Mouse (Mus musculus) spleen, postnatal 36 days (tissue): ENCODE results near the gene 2510009E07Rik.

Experiments
- DNase-seq, 2 experiments: peaks; one replicate each; pipeline ENCODE4 v3.0.0; 2022; ENCODE audit warnings: low spot score in 2 of 2, mixed read lengths in 1 of 2

The 2510009E07Rik gene

DNA sequence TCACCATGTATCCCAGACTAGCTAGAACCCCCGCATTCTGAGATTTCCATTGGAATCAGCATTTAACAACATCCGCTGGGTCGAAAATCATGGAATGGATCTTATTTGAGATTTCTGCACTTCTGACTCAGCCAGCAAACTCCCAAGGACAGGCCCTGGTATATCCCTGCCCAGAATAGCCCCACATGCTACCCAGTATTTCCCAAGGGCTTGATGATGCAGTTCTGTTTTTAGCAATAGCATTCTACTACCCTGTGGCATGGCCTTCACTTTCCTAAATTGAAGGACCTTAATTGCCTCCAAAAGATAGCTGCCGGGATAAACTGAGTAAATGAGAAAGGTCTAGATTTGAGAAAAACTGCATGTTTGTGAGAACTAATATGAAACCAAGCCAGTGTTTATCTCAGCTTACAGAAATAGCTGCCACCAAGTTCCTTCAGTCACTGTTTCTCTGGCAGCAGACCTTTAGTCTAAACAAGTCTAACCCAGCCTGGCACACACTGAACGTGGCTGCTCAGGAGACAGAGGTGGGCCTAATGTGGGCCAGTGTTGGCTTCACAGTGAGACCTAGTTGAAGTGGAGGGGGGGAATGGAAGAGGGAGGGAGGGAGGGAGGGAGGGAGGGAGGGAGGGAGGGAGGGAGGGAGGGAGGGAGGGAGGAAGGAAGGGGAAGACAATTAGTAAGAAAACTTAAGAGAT is 58.2 kb downstream of the 2510009E07Rik start:
- DNase-seq = no peak

DNA sequence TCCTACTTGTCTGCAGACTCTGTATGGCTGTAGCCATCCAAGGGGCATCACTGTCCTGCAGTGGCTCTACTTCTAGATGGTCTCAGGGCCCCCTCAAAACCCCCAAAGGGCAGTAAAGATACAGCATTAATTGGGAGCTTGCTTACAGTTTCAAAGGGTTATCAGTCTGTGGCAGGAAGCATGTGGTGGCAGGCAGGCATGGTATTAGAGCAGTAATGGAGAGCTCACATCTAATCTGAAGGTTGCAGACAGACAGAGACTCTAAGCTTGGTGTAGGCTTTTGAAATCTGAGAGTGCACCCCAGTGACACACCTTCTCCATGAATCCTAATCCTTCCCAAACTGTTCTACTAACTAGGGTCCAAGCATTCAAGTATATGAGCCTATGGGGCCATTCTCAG is 60.0 kb downstream of the 2510009E07Rik start:
- DNase-seq = no peak

- peak in 1 of 2 experiments; percentile 17 for DNase-seq
These were observed 62.6 kb downstream of the 2510009E07Rik start for GRCm38 (mm10) chr16:21631815-21632222.

DNA sequence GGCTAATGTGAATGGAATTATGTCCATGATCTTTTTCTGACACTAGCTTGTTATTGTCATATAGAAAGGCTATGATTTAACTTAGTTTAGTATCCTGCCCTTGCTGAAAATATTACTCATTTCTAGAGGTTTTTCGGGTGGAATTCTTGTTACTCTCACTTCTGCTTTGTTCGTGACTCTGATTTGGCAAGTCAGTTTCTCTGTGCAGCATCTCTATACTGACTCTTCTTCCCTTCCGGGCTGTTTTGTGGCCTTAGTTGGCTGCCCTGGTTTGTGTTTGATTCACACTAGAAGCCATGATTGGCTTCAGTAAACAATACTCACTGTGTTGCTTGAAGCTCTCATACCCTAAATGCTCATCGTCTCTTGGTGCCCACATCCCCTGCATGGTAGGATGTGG is 63.9 kb downstream of the 2510009E07Rik start:
- DNase-seq = no peak

DNA sequence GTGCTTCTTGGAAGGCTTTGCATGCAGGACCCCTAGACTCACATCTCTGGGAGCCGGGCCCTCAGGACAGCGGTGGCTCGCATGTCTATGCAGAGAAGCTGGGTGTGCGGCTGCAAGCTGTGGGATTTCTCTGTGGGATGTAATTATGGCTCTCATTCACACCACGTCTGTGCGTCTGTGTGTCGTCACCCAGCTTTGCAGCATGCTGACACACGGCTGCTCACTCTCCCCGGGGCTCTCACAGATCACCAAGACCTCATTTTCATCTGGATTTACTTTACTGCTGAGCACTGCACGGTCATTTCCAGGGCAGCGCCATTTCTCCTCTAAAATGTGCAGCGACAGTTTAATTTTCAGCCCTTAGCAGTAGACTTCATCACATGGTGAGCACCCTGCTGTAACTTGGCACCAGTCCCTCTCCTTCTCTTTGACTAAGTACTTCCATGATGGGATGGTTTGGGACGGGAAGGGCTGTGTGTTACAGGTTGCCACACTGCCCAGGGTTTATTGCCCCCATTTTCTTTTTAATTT is 66.3 kb downstream of the 2510009E07Rik start:
- no peak for DNase-seq

DNA sequence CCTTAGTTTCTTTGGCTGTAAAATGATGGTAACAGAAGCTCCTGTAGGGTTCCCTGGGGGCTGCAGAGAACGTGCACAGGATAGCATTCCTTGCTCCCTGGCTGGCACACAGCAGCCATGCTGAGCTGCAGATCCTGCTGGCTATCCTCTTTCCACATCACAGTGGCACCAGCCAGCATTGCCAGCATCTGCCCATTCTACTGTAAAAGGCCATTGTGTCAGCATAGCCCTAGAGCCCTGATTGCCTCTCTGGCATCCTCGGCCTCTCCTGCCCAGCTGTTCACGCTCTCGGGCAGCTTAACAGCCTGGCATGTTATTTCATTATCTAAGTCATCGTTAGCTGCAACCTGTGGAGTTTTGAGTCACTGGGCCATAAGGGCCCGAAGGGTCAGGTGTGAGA is 67.2 kb downstream of the 2510009E07Rik start:
- DNase-seq = no peak

DNA sequence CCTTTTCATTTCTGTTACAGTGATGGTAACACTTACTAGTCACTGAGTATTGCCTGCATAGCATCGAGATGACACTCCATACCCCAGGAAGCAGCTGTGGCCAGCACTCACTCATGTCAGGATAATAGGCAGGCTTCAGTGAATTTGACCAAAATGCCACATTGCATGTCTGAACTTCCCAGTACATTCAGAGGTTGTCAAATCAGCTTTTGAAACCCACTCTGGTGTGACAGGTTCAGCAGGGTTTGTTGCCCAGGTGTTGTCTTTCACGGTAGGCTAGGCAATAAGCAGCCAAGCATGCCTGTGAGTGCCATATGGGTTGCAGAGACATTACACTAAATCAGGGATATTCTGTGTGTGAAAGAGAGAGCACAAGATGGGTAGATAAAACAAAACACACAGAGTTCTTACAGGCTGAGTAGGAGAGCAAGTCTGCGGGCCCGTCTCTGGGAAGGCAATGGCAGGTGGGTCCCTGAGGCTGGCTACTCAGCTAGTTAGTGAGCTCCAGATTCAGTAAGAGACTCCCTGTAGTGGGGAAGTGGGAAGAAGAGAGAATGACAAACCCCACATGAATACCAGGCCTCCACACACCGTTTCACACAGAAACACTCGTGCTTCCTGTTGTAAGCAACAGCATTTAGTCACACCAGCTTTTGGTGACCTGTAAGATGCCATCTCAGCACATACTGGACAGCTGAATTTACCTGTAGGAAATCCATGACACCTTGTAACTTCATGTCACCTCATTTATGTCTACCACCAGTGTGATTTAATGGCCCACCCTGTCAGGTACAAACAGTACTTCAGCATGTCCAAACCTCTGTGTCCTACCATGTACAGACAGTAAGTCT is 68.5 kb downstream of the 2510009E07Rik start:
- DNase-seq = peak in 1 of 2 experiments; percentile 16

- no peak for DNase-seq
These were observed 73.8 kb downstream of the 2510009E07Rik start for GRCm38 (mm10) chr16:21620630-21621029.

DNA sequence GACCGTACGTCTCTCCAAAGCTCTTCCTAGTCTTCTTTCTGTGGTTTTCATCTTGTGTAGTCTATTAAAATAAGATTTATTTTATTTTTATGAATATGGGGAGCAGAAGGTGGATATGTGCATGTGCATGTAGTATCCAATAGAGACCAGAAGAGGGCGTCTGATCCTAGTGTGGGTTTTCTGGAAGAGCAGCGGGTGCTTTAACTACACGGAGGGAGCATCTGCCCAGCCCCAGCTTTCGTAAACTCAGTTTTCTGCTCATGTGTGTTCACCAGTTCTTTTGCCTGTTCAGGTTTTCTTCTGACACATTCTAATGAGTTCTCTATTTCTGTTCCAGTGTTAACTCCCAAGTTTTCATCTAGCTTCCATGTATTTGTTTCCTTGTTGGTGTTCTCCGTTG is 78.7 kb downstream of the 2510009E07Rik start:
- peak in 1 of 2 experiments; percentile 25 for DNase-seq

DNA sequence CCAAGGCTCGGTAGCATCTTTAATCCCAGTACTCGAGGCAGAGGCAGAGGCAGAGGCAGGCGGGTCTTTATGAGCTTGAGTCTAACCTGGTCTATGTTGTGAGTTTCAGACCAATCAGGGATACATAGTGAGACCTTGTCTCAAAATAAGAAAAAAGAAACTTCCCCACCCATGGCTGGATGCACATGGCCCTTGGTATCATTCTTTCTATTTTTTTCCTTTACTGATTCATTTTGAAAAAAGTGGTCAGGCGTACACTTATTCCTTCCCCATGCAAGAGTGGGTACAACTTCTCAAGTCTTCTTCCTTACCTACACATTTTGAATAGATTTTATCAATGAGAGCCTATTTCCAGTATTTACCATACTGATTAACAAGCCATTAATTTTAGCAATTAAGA is 84.0 kb downstream of the 2510009E07Rik start:
- DNase-seq = no peak

DNA sequence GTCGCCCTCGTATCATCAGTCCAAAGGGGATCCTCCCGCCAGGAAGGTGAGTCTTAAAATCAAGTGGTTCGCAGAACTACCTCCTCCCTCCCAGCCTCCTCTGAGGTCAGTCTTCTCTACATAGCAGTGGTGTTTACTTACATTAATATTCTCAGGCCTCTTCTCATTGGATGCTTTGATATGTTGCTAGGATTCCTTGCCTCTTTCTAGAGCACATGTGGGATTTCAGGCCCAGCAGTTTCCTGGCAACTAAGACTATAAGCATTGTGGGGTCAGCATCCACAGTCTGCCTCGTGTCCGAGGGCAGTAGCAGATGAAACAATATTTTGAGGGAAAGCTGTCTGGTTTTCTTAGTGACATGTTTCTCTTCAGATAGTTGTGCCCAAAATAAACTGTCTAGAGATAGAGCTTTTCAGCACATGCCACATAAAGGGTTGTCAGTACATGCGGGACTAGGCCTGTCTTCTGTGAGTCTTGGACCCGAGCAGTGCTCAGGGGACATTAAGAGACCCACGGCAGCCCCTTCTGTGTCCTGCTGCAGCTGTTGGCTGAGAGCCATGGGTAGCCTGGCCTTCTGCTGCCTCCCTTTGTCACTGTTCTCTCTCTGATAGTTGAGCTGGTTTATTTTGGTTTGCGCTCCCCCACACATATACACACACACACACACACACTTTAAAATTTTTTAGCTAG is 86.1 kb downstream of the 2510009E07Rik start:
- no peak for DNase-seq

DNA sequence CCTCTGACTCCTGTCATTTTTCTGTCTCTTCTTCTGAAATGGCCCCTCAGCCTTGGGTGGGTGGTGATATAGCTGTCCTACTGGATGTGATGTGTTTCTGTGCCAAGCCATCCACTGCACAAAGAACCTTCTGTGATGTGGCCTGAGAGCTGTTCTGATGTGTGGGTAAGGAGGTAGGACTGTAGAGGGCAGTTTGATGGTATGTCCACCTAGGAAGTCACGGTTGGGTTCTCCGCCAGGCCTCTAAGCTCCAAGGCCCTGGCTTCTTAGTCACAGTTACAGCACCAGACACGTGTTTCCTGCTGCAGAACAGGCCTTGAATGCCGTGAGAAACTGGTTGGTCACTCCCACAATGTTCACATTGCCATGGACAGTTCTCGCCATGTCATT is 86.8 kb downstream of the 2510009E07Rik start:
- no peak for DNase-seq

- no peak for DNase-seq
These were observed 87.3 kb downstream of the 2510009E07Rik start for GRCm38 (mm10) chr16:21607021-21607650.

DNA sequence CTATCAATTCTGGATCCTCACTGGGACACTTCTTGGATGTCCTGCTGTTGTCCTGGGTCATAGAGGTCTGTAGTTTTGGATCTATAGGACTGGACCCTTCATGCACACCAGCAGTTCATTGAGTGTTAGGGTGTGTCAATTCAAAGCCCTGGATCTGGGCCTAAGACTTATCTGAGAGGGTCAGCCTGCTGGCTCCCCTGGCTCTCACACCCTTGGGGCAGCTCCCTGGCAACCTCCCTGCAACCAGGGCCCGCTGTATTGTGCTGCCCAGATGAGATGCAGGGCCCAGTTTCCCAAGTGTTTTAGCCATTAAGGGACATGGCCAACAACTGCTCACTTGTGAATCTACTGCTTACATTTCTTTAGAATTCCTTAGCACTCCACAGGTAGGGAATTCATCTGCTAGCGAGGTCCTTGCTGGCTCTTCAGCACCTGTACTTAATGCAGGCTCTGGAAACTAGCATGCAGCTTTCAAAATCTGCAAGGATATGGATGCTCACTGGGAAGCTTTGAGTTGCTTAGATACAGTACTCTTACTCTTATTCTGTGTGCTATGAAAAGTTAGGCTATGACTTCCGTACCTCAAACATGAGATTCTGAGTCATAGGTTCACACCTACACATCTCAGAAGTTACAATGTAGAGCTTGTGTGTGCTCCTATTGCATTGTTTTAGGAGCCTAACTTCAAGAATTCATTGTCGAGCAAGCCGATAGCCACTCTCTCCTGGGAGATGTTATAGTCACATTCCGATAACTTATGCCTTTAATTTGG is 88.0 kb downstream of the 2510009E07Rik start:
- DNase-seq = no peak

DNA sequence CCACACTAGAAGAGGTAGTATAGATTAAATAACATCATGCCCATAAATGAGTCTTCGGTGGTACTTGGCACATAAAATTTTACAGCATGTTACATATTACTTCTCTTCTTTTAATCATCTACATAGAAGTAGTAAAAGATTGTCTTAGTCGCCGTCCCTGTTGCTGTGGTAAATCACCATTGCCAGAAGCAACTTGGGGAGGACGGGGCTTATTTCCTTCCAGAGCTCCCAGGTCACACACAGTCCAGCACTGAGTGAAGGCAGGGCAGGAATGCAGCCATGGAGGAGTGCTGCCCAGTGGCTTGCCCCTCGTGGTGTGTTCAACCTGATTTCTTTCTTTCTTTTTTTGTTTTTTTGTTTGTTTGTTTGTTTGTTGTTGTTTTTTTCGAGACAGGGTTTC is 90.1 kb downstream of the 2510009E07Rik start:
- DNase-seq = no peak
